Mouse (Mus musculus): ENCODE measurements around the gene Car2.

Gene Car2

DNA sequence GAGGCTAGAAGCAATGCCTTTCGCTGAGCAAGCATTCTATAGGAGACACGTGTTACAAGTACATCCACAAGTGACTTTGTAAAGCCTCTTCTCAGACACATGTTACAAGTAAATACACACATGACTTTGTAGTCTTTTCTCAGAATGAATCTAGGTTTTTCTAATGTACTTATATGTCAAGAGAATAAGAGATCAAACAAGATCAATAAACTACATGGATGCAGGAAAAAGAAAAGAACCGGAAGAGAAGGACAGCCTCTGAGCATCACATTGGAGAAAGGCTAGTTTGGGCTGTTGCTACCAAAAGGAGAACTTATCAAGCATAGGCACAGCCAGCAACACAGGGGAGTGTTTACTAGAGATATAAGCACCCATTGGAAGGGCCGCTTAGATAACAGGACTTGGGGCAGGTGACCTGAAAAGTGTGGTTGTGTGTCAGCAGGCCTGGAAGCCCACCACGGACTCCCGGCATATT is 7.3 kb upstream of the Car2 start:
- no peak for DNase-seq (ENCODE audit: low read depth in 1 of 2, low spot score in 2 of 2)

DNA sequence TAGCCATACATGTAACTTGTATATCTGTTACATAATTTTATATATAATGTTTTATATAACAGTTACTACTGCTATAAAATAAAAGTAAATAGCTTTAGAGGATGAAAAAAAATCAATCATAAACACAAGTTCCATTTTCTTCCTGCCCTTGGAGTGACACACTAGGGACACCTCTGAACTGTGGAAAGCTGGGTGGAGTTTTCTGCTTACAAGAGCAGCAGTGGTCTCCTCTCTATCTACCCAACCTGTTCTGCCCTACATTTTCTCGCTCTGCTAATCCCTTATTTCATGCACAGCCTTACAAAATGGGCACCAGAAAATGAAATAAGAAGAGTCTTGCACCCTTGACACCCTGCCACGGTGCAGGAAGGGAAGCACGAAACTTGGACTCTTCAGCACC is 6.8 kb upstream of the Car2 start:
- no peak for DNase-seq (ENCODE audit: low read depth in 1 of 2, low spot score in 2 of 2)

DNA sequence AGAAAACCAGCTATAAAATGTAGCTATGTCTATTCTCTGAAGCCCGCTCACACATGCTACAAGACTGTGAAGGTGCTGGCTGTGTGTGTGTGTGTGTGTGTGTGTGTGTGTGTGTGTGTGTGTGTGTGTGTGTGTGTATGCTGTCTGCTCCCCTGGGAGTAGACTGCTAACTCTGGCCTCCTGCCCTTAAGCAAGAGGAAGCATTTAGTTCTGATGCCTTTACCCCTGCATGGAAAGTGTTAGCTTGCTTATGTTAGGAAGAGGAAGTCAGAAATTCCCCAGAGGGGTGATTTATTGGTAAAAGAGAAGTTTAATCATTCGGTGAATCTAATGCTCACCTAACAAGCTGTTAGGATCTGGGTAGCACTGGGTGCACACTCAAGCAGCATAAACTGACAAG is 5.8 kb upstream of the Car2 start:
- DNase-seq (ENCODE audit: low read depth in 1 of 2, low spot score in 2 of 2), result no peak

GRCm38 (mm10) chr3:14882005-14882404 is 4.1 kb upstream of the Car2 start:
- DNase-seq (ENCODE audit: low read depth in 1 of 2, low spot score in 2 of 2), result no peak

DNA sequence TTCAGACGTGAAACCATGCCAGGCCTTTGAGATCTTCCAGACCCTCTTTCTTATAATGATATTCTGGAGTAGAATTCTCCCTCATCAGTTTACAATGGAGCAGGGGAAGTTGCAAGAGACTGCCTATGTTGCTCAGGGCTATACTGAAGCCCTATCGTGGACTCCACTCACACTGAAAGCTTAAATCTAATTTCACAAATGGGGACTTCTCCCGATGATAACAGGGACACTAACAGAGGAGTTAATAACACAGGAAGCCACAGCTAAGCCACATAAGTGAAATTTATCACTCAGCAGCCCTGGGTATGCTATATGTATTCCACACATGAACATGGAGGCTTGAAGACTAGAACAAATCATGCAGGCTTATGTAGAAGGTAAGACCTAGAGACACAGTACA is 3.3 kb upstream of the Car2 start:
- DNase-seq (ENCODE audit: low read depth in 1 of 2, low spot score in 2 of 2), result no peak

- no peak for DNase-seq (ENCODE audit: low read depth in 1 of 2, low spot score in 2 of 2)
These were observed 1.2 kb upstream of the Car2 start for GRCm38 (mm10) chr3:14884826-14885225.

DNA sequence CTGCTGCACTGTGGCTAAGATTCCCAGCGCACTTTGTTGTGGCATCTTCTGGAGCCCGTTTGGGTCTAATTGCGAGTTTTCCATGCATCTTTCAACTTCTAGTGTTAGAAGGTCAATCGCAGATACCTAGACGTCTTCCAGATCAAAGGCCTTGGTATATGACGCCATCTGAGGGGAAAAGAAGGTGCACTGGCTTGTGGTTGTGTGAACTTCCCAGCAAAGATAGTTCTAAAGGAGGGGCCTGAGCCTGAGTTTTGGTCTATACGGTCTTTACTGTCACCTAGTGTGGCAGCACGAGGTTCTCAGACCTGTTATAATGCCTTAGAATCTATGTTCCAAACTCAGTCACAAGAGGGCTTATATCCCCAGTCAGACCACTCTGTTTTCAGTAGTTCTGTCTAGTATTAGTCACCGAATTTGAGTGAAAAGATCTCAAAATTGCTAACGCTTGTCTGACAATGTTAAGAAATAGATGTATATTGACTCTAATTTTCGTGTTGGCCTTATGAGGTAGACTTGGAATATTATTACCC is 1.1 kb downstream of the Car2 start:
- no peak for DNase-seq (ENCODE audit: low read depth in 1 of 2, low spot score in 2 of 2)

DNA sequence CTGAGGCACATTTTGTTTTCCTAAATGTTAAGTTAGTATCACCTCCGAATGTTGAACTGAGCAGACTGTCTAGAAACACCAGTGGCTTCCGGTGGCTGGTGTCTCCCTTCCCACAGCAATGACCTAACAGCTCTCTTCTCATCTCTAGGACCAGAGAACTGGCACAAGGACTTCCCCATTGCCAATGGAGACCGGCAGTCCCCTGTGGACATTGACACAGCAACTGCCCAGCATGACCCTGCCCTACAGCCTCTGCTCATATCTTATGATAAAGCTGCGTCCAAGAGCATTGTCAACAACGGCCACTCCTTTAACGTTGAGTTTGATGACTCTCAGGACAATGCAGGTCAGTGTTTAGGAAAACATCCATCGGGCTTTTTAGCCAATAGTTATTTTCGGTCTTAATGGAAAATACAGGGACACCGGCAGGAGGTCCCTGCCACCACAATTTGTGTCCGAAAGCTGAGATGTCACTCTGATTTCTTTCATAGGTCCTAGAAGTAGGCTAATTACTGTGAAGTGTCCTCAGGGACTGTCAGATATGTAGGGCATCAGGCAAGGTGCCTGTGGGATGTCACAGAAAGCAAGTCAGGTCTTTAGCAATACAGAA is 1.7 kb downstream of the Car2 start:
- no peak for DNase-seq (ENCODE audit: low read depth in 1 of 2, low spot score in 2 of 2)

DNA sequence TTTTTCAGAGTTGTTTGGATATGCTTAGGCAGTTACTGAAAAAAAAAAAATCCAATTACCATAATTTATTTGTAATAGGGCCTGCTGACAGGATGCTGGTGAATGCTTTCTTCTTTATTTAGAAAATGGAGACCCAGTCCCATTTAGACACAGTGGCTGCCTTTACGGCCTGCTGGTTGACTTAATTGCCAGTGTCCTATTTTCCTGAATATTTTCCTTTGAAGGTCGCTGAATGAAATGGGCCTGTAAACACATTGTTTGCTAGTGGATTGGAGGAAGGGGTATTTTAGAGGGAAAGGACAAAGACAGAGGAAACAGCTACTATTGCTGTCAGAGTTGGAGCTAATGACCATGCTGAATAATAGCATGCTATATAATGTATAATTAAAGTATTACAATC is 2.5 kb downstream of the Car2 start:
- DNase-seq (ENCODE audit: low read depth in 1 of 2, low spot score in 2 of 2), result no peak

DNA sequence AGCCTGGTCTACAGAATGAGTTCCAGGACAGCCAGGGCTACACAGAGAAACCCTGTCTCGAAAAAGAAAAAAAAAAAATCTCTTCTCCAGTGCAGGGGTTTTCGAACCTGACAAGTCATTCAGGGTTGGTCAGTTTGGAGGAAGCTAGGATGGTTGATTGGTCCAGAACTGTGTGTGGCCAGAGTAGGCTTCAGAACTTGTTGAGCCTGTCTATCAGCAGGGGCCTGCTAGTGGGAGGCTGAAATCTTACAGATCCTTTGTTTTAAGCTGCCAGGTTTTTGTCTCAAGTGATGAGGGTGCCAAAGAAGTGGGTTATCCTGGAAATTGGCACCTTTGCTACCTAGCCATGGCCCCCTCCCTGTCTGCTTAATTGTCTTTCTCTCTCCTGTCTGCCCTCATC is 3.0 kb downstream of the Car2 start:
- no peak for DNase-seq (ENCODE audit: low read depth in 1 of 2, low spot score in 2 of 2)

- no peak for DNase-seq (ENCODE audit: low read depth in 1 of 2, low spot score in 2 of 2)
These were observed 3.8 kb downstream of the Car2 start for GRCm38 (mm10) chr3:14889716-14890409.

- DNase-seq (ENCODE audit: low read depth in 1 of 2, low spot score in 2 of 2), result no peak
These were observed 6.9 kb downstream of the Car2 start for GRCm38 (mm10) chr3:14892991-14893390.

DNA sequence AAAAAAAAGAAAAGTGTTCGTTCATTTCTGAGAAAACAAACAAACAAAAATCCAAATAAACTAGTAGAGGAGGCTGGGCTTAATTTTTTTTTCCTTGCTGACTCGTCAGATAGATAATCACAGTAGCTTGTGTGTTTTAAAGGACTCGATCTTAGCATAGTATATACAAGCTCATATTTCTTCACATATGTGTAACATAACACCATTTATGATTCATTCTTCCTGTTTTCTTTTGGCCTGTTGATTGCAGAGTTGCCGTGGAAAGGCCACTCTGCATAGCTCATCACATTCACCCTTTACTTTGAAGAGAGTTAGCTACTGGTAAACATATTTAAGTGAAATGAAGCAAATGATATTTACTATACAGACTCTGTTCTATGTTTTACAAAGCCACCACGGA is 7.6 kb downstream of the Car2 start:
- no peak for DNase-seq (ENCODE audit: low read depth in 1 of 2, low spot score in 2 of 2)

DNA sequence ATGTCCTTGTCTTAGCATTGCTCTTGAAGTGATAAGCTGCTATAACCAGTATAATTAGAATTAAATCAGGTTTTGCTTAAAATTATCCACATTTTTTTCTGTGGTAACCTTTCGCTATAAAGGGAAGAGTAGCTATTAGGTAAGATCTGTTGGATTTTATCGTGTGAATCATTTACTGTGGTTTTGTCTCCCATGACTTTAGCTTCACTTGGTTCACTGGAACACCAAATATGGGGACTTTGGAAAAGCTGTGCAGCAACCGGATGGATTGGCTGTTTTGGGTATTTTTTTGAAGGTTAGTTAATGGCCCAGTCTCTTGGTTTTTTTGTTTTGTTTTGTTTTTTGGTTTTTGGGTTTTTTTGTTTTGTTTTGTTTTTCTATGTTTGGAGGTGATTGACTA is 9.3 kb downstream of the Car2 start:
- DNase-seq (ENCODE audit: low read depth in 1 of 2, low spot score in 2 of 2), result no peak

GRCm38 (mm10) chr3:14897770-14898169 is 11.7 kb downstream of the Car2 start:
- DNase-seq (ENCODE audit: low read depth in 1 of 2, low spot score in 2 of 2), result no peak

- no peak for DNase-seq (ENCODE audit: low read depth in 1 of 2, low spot score in 2 of 2)
These were observed 17.3 kb downstream of the Car2 start for GRCm38 (mm10) chr3:14903380-14903779.

DNA sequence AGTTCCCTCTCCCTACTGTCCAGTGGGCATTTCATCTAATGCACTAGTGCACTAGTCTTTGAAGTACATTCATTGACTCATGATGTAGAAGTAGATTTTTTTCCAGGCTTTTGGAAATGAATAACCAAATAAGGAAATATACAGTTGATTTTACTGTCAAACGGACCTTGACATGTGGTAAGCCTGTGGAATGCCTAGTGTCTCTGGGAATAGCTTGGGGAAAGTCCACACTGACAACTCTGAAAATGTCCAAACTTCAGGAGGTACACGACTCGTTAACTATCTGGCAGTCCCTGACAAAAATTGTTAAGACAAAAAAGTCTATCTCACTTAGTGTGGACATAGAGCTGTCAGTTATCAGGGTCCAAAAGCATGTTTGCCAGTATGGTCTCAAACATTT is 18.1 kb downstream of the Car2 start:
- DNase-seq (ENCODE audit: low read depth in 1 of 2, low spot score in 2 of 2), result no peak

- no peak for DNase-seq (ENCODE audit: low read depth in 1 of 2, low spot score in 2 of 2)
These were observed 21.2 kb downstream of the Car2 start for GRCm38 (mm10) chr3:14907271-14907670.

- DNase-seq (ENCODE audit: low read depth in 1 of 2, low spot score in 2 of 2), result no peak
These were observed 26.0 kb downstream of the Car2 start for GRCm38 (mm10) chr3:14911992-14912582.

DNA sequence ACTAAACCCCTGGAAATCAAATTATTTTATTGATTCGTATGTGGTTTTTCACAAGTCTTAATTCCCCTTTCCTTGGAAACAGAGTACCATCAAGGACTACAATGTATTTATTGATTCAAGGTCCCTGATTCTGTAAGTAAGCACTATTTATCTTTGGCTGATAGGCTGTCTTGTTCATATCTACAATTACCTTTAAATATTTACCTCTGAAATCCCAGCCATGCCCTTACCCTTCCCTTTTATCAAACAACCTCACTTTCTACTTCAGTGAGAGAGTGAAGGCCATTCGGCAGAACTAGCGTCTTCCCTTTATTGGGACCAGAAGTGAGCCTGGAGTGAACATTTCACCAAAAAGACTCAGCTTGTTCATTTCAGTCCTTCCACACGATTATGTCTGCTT is 27.7 kb downstream of the Car2 start:
- no peak for DNase-seq (ENCODE audit: low read depth in 1 of 2, low spot score in 2 of 2)

GRCm38 (mm10) chr3:14915355-14915754 is 29.3 kb downstream of the Car2 start:
- DNase-seq (ENCODE audit: low read depth in 1 of 2, low spot score in 2 of 2), result no peak

- DNase-seq (ENCODE audit: low read depth in 1 of 2, low spot score in 2 of 2), result no peak
These were observed 31.2 kb downstream of the Car2 start for GRCm38 (mm10) chr3:14917261-14917660.

All from monocyte, adult 2 months (primary cell).